Mouse (Mus musculus): ENCODE results near the gene Auts2. TPM values are rescaled to one million over a fixed set of nuclear protein-coding genes. Genes with fewer than 3 reads are reported as not detected.

Auts2 gene
- polyA plus RNA-seq, 1 experiment = 0.01 TPM

GRCm38 (mm10) chr5:131844519-131844800 is 698.7 kb downstream of the Auts2 start:
- Histone ChIP-seq H3K4me1 (ENCODE audit: control insufficient read depth) (no peaks in the 10 kb centered on the region), H3K4me3 (replicated peaks) (no peak overlapping the region), H3K9me3 (ENCODE audit: control insufficient read depth, low read length) (no peaks in the 10 kb centered on the region), H3K36me3 (ENCODE audit: control insufficient read depth) (no peaks in the 10 kb centered on the region), H3K27me3 (ENCODE audit: control insufficient read depth) (no peaks in the 10 kb centered on the region)
- no peak for TF ChIP-seq GATA1 (IDR thresholded peaks at IDR 0.05; ENCODE audit: low read length)
- no peak for TF ChIP-seq TAL1 (IDR thresholded peaks at IDR 0.05; ENCODE audit: low read length)

- Histone ChIP-seq H3K4me3 (replicated peaks) (no peak overlapping the region), H3K9me3 (ENCODE audit: control insufficient read depth, low read length) (no peaks in the 10 kb centered on the region), H3K27me3 (ENCODE audit: control insufficient read depth) (no peaks in the 10 kb centered on the region), H3K4me1 (ENCODE audit: control insufficient read depth) (no peaks in the 10 kb centered on the region), H3K36me3 (ENCODE audit: control insufficient read depth) (no peaks in the 10 kb centered on the region)
- no peak for TF ChIP-seq TAL1 (IDR thresholded peaks at IDR 0.05; ENCODE audit: low read length)
- no peak for TF ChIP-seq GATA1 (IDR thresholded peaks at IDR 0.05; ENCODE audit: low read length)
Observed at GRCm38 (mm10) chr5:131843766-131844518, 699.2 kb downstream of the Auts2 start.

GRCm38 (mm10) chr5:131839657-131840315 is 703.4 kb downstream of the Auts2 start:
- Histone ChIP-seq H3K27me3 (ENCODE audit: control insufficient read depth) (no peaks in the 10 kb centered on the region), H3K4me1 (ENCODE audit: control insufficient read depth) (no peaks in the 10 kb centered on the region), H3K9me3 (ENCODE audit: control insufficient read depth, low read length) (no peaks in the 10 kb centered on the region), H3K4me3 (replicated peaks) (no peak overlapping the region), H3K36me3 (ENCODE audit: control insufficient read depth) (no peaks in the 10 kb centered on the region)
- TF ChIP-seq GATA1 (IDR thresholded peaks at IDR 0.05; ENCODE audit: low read length) (no peak), TAL1 (IDR thresholded peaks at IDR 0.05; ENCODE audit: low read length) (no peak)

GRCm38 (mm10) chr5:131839023-131839422 is 704.1 kb downstream of the Auts2 start:
- TF ChIP-seq GATA1 (IDR thresholded peaks at IDR 0.05; ENCODE audit: low read length) (no peak), TAL1 (IDR thresholded peaks at IDR 0.05; ENCODE audit: low read length) (no peak)
- Histone ChIP-seq H3K4me3 (replicated peaks) (no peak overlapping the region), H3K9me3 (ENCODE audit: control insufficient read depth, low read length) (no peaks in the 10 kb centered on the region), H3K36me3 (ENCODE audit: control insufficient read depth) (no peaks in the 10 kb centered on the region), H3K4me1 (ENCODE audit: control insufficient read depth) (no peaks in the 10 kb centered on the region), H3K27me3 (ENCODE audit: control insufficient read depth) (no peaks in the 10 kb centered on the region)

- H3K9me3 ChIP-seq (ENCODE audit: control insufficient read depth, low read length) = no peaks in the 10 kb centered on the region
- no peaks in the 10 kb centered on the region for H3K4me1 ChIP-seq (ENCODE audit: control insufficient read depth)
- no peak overlapping the region for H3K4me3 ChIP-seq (replicated peaks)
- H3K36me3 ChIP-seq (ENCODE audit: control insufficient read depth) = no peaks in the 10 kb centered on the region
- no peaks in the 10 kb centered on the region for H3K27me3 ChIP-seq (ENCODE audit: control insufficient read depth)
- no peak for TF ChIP-seq TAL1 (IDR thresholded peaks at IDR 0.05; ENCODE audit: low read length)
- TF ChIP-seq GATA1 (IDR thresholded peaks at IDR 0.05; ENCODE audit: low read length) = no peak
Observed at GRCm38 (mm10) chr5:131838064-131838463, 705.1 kb downstream of the Auts2 start.

- no peak for TF ChIP-seq TAL1 (IDR thresholded peaks at IDR 0.05; ENCODE audit: low read length)
- no peak for TF ChIP-seq GATA1 (IDR thresholded peaks at IDR 0.05; ENCODE audit: low read length)
- Histone ChIP-seq H3K9me3 (ENCODE audit: control insufficient read depth, low read length) (no peaks in the 10 kb centered on the region), H3K4me3 (replicated peaks) (no peak overlapping the region), H3K36me3 (ENCODE audit: control insufficient read depth) (no peaks in the 10 kb centered on the region), H3K27me3 (ENCODE audit: control insufficient read depth) (no peaks in the 10 kb centered on the region), H3K4me1 (ENCODE audit: control insufficient read depth) (no peaks in the 10 kb centered on the region)
Observed at GRCm38 (mm10) chr5:131836014-131836735, 707.0 kb downstream of the Auts2 start.

GRCm38 (mm10) chr5:131832891-131833876 is 710.0 kb downstream of the Auts2 start:
- Histone ChIP-seq H3K27me3 (ENCODE audit: control insufficient read depth) (no peaks in the 10 kb centered on the region), H3K36me3 (ENCODE audit: control insufficient read depth) (no peaks in the 10 kb centered on the region)
- TF ChIP-seq TAL1 (IDR thresholded peaks at IDR 0.05; ENCODE audit: low read length) = no peak
- TF ChIP-seq GATA1 (IDR thresholded peaks at IDR 0.05; ENCODE audit: low read length) = no peak

GRCm38 (mm10) chr5:131830111-131830510 is 713.0 kb downstream of the Auts2 start:
- H3K4me1 ChIP-seq (ENCODE audit: control insufficient read depth) = no peaks in the 10 kb centered on the region
- no peaks in the 10 kb centered on the region for H3K9me3 ChIP-seq (ENCODE audit: control insufficient read depth, low read length)
- H3K4me3 ChIP-seq (replicated peaks) = no peak overlapping the region
- H3K36me3 ChIP-seq (ENCODE audit: control insufficient read depth) = no peaks in the 10 kb centered on the region
- no peaks in the 10 kb centered on the region for H3K27me3 ChIP-seq (ENCODE audit: control insufficient read depth)
- TF ChIP-seq GATA1 (IDR thresholded peaks at IDR 0.05; ENCODE audit: low read length) (no peak), TAL1 (IDR thresholded peaks at IDR 0.05; ENCODE audit: low read length) (no peak)

More at GRCm38 (mm10) chr5:131832891-131833876, 710.0 kb downstream of the Auts2 start:
- Histone ChIP-seq H3K9me3 (ENCODE audit: control insufficient read depth, low read length) (no peaks in the 10 kb centered on the region), H3K4me1 (ENCODE audit: control insufficient read depth) (no peaks in the 10 kb centered on the region), H3K4me3 (replicated peaks) (no peak overlapping the region)
